Mouse (Mus musculus) thymus, postnatal 36 days (tissue): ENCODE measurements around the gene Morf4l1.
A peak's percentile ranks its signal among the peaks of the same experiment; 100 is the strongest.
"Not testable (repeated sequence)": the region's sequence is repeated elsewhere in the genome, so short reads cannot be mapped to it uniquely, and the experiment has no call there.

Source experiments
- DNase-seq, 2 experiments: peaks; one replicate each; pipeline ENCODE4 v3.0.0; 2022; ENCODE audit warnings: mixed read lengths in 2 of 2

Gene Morf4l1

GRCm38 (mm10) chr9:90059828-90060573, 54.6 kb downstream of the Morf4l1 start:
- DNase-seq: no peak

GRCm38 (mm10) chr9:90056716-90057115, 57.9 kb downstream of the Morf4l1 start:
- no peak for DNase-seq

- no peak for DNase-seq
These were observed 58.7 kb downstream of the Morf4l1 start for GRCm38 (mm10) chr9:90055911-90056310.

- no peak for DNase-seq
These were observed 59.2 kb downstream of the Morf4l1 start for GRCm38 (mm10) chr9:90055409-90055808.

- DNase-seq: peak in 1 of 2 experiments; percentile 11
These were observed 60.0 kb downstream of the Morf4l1 start for GRCm38 (mm10) chr9:90054371-90055145.

- no peak for DNase-seq
These were observed 60.7 kb downstream of the Morf4l1 start, which contains the start of gene Ctsh for GRCm38 (mm10) chr9:90053852-90054251. Gene Ctsh, plus strand, starts transcription at chr9:90054152.

GRCm38 (mm10) chr9:90047937-90048627, 66.5 kb downstream of the Morf4l1 start:
- DNase-seq: no peak

- DNase-seq: no peak
These were observed 69.4 kb downstream of the Morf4l1 start for GRCm38 (mm10) chr9:90045191-90045590.

GRCm38 (mm10) chr9:90042906-90043305, 71.7 kb downstream of the Morf4l1 start:
- DNase-seq: not testable (repeated sequence)
